Mouse (Mus musculus) embryo, embryonic 9.5 days (tissue): ENCODE measurements at regions not wholly inside any gene's neighbourhood (a gene's known extent, or its start where the extent isn't known, plus 50 kb on each side); places are given as distances from the start of the nearest gene placed in this dataset.

ENCODE experiments used
- DNase-seq: peaks from one replicate; pipeline ENCODE4 v3.0.0-alpha.2; 2017; ENCODE audit errors: extremely low spot score

- DNase-seq, result peak; percentile 26
These were observed 377.3 kb upstream of the Prickle1 start for GRCm38 (mm10) chr15:93972979-93973378.

- no peak for DNase-seq
These were observed 366.3 kb upstream of the Prickle1 start for GRCm38 (mm10) chr15:93961950-93962349.

- DNase-seq, result no peak
These were observed 364.2 kb upstream of the Prickle1 start for GRCm38 (mm10) chr15:93959931-93960330.

- DNase-seq, result no peak
These were observed 362.4 kb upstream of the Prickle1 start for GRCm38 (mm10) chr15:93958086-93958485.

GRCm38 (mm10) chr15:93956801-93957200, 361.1 kb upstream of the Prickle1 start:
- DNase-seq, result no peak

- no peak for DNase-seq
These were observed 357.9 kb upstream of the Prickle1 start for GRCm38 (mm10) chr15:93953548-93953947.

GRCm38 (mm10) chr15:93950441-93950840, 354.8 kb upstream of the Prickle1 start:
- no peak for DNase-seq

GRCm38 (mm10) chr15:93948902-93949301, 353.2 kb upstream of the Prickle1 start:
- DNase-seq, result no peak

GRCm38 (mm10) chr15:93943545-93943944, 347.9 kb upstream of the Prickle1 start:
- DNase-seq, result no peak

- peak; percentile 31 for DNase-seq
These were observed 337.3 kb upstream of the Prickle1 start for GRCm38 (mm10) chr15:93932971-93933496.

GRCm38 (mm10) chr15:93926842-93927241, 331.2 kb upstream of the Prickle1 start:
- DNase-seq, result no peak

- no peak for DNase-seq
These were observed 330.6 kb upstream of the Prickle1 start for GRCm38 (mm10) chr15:93926262-93926661.

- DNase-seq, result no peak
These were observed 326.0 kb upstream of the Prickle1 start for GRCm38 (mm10) chr15:93921457-93922234.

- DNase-seq, result no peak
These were observed 325.3 kb upstream of the Prickle1 start for GRCm38 (mm10) chr15:93920996-93921395.

GRCm38 (mm10) chr15:93919577-93919976, 323.9 kb upstream of the Prickle1 start:
- DNase-seq, result no peak

- DNase-seq, result no peak
These were observed 321.2 kb upstream of the Prickle1 start for GRCm38 (mm10) chr15:93916856-93917255.

GRCm38 (mm10) chr15:93913462-93913861, 317.8 kb upstream of the Prickle1 start:
- no peak for DNase-seq

GRCm38 (mm10) chr15:93913041-93913440, 317.4 kb upstream of the Prickle1 start:
- no peak for DNase-seq

- DNase-seq, result peak; percentile 71
These were observed 315.3 kb upstream of the Prickle1 start for GRCm38 (mm10) chr15:93910981-93911431.

- DNase-seq, result no peak
These were observed 314.5 kb upstream of the Prickle1 start for GRCm38 (mm10) chr15:93910158-93910557.

- peak; percentile 61 for DNase-seq
These were observed 308.2 kb upstream of the Prickle1 start for GRCm38 (mm10) chr15:93903671-93904603.

GRCm38 (mm10) chr15:93882826-93883225, 287.1 kb upstream of the Prickle1 start:
- DNase-seq, result no peak
